Mouse (Mus musculus) megakaryocyte, embryonic 14.5 days (primary cell): ENCODE results near the gene Magi3.

Experiments
- FLI1 ChIP-seq: IDR thresholded peaks from 2 replicates; pipeline ENCODE4 v1.6.1; 2012; ENCODE audit warnings: low read length, inconsistent platforms, mixed read lengths
- GATA1 ChIP-seq: IDR thresholded peaks from 3 replicates; pipeline ENCODE4 v1.6.1; 2012; ENCODE audit warnings: mixed read lengths, low read length, inconsistent platforms, borderline replicate concordance

DNA sequence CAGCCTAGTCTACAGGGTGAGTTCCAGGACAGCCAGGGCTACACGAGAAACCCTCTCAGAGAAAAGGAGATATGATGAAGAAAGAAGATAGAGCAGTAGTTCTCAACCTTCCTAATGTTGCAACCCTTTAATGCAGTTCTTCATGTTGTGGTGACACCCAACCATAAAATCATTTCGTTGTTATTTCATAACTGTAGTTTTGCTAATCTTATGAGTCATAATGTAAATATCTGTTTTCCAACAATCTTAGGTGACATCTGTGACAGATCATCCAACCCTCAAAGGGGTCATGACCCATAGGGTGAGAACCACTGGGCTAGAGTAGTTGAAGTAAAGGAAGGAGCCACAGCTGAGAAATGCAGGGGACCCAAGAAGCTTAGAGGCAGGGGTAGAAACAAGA lies 35.9 kb downstream of the Magi3 start:
- TF ChIP-seq GATA1 (no peak), FLI1 (no peak)
